Mouse (Mus musculus) hematopoietic stem cell, adult 5-6 weeks (primary cell): Measurements from ENCODE around the gene Nfic. TPM values are rescaled to one million over a fixed set of nuclear protein-coding genes. Genes with fewer than 3 reads are reported as not detected.

ENCODE experiments used
- ATAC-seq, 2 experiments: fragments of 125-278 bp in 1 of 2; replicated peaks in 1 of 2; 2 replicates each; pipeline ENCODE4 v1.8.0; 2016 to 2017; ENCODE audit warnings: inconsistent platforms in 2 of 2, mild to moderate bottlenecking in 2 of 2, moderate number of reproducible peaks in 2 of 2, low read depth in 1 of 2, moderate TSS enrichment in 1 of 2; ENCODE audit not compliant: low FRiP score in 2 of 2, poor library complexity in 2 of 2, severe bottlenecking in 2 of 2, insufficient read depth in 1 of 2, low TSS enrichment in 1 of 2
- total RNA-seq: library from RNA; stranded (forward); fragments of 172-1452, 232-1000 nt; gene quantifications from 2 replicates; pipeline ENCODE4 v1.2.3, GENCODE M21; 2017

Gene Nfic
- total RNA-seq, 1 experiment from 2014 or later = 10.8 TPM

- ATAC-seq = no peak
Observed at GRCm38 (mm10) chr10:81426081-81426671, 29.3 kb downstream of the Nfic start.

GRCm38 (mm10) chr10:81425236-81425850 is 30.1 kb downstream of the Nfic start:
- no peak for ATAC-seq

- ATAC-seq = no peak
Observed at GRCm38 (mm10) chr10:81424246-81425051, 31.0 kb downstream of the Nfic start.

- no peak for ATAC-seq
Observed at GRCm38 (mm10) chr10:81423476-81424245, 31.8 kb downstream of the Nfic start.

GRCm38 (mm10) chr10:81422661-81423217 is 32.7 kb downstream of the Nfic start:
- no peak for ATAC-seq

GRCm38 (mm10) chr10:81422191-81422590 is 33.2 kb downstream of the Nfic start:
- ATAC-seq = no peak

- no peak for ATAC-seq
Observed at GRCm38 (mm10) chr10:81421797-81422100, 33.7 kb downstream of the Nfic start.

GRCm38 (mm10) chr10:81421041-81421796 is 34.2 kb downstream of the Nfic start:
- no peak for ATAC-seq

GRCm38 (mm10) chr10:81420191-81420767 is 35.2 kb downstream of the Nfic start:
- no peak for ATAC-seq

GRCm38 (mm10) chr10:81419111-81419928 is 36.1 kb downstream of the Nfic start:
- no peak for ATAC-seq

GRCm38 (mm10) chr10:81418216-81419070 is 37.0 kb downstream of the Nfic start:
- ATAC-seq = no peak

- ATAC-seq = no peak
Observed at GRCm38 (mm10) chr10:81417227-81418215, 37.9 kb downstream of the Nfic start.

GRCm38 (mm10) chr10:81416581-81417226 is 38.7 kb downstream of the Nfic start:
- ATAC-seq = peak; percentile 28 to 47
